Mouse (Mus musculus): ENCODE measurements at regions not wholly inside any gene's neighbourhood (a gene's known extent, or its start where the extent isn't known, plus 50 kb on each side); places are given as distances from the start of the nearest gene placed in this dataset.

GRCm38 (mm10) chr4:94235650-94236206 lies 320.6 kb upstream of the Gm10306 start:
- no peak for ATAC-seq (ENCODE audit: low FRiP score)
- no peaks in the 10 kb centered on the region for H3K27me3 ChIP-seq
- H3K27ac ChIP-seq = no peak overlapping the region
- WGBS = 94% methylated on average over 2 of the region's 2 CpGs
- no peaks in the 10 kb centered on the region for H3K4me1 ChIP-seq
- H3K4me2 ChIP-seq (replicated peaks) = no peak overlapping the region
- no peaks in the 10 kb centered on the region for H3K36me3 ChIP-seq
- no peak overlapping the region for H3K9ac ChIP-seq
- H3K9me3 ChIP-seq (replicated peaks) = no peaks in the 10 kb centered on the region
- no peak overlapping the region for H3K4me3 ChIP-seq

GRCm38 (mm10) chr4:94256026-94256425 lies 300.3 kb upstream of the Gm10306 start:
- H3K27ac ChIP-seq = no peak overlapping the region
- H3K9me3 ChIP-seq (replicated peaks) = no peaks in the 10 kb centered on the region
- 77% methylated on average over 1 of the region's 1 CpGs for WGBS
- no peaks in the 10 kb centered on the region for H3K36me3 ChIP-seq
- H3K27me3 ChIP-seq = no peaks in the 10 kb centered on the region
- no peak for ATAC-seq (ENCODE audit: low FRiP score)
- H3K4me1 ChIP-seq = no peaks in the 10 kb centered on the region
- H3K4me3 ChIP-seq = no peak overlapping the region
- no peak overlapping the region for H3K9ac ChIP-seq
- H3K4me2 ChIP-seq (replicated peaks) = no peak overlapping the region

DNA sequence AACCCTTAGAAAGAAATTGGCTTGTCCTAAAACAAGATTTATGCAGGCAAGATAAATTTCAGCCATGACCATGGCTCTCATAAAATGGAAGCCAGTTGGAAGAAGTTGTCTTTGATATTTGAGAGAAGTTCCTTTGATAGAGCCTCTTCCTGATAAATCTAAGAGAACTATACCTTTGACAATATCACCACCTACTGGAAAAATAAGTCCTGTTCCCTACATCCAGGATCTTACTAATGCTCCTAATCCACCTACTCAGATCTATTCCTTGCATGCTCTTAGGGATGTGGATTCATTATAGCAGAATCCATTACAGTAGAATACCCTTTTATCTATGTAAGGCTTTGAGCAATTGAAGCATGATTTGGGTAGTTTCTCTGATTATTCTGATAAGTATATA lies 295.2 kb upstream of the Gm10306 start:
- Histone ChIP-seq H3K27me3 (no peaks in the 10 kb centered on the region), H3K9me3 (replicated peaks) (no peaks in the 10 kb centered on the region), H3K36me3 (no peaks in the 10 kb centered on the region), H3K9ac (no peak overlapping the region), H3K4me1 (no peaks in the 10 kb centered on the region), H3K4me2 (replicated peaks) (no peak overlapping the region), H3K4me3 (no peak overlapping the region), H3K27ac (no peak overlapping the region)
- ATAC-seq (ENCODE audit: low FRiP score) = no peak

DNA sequence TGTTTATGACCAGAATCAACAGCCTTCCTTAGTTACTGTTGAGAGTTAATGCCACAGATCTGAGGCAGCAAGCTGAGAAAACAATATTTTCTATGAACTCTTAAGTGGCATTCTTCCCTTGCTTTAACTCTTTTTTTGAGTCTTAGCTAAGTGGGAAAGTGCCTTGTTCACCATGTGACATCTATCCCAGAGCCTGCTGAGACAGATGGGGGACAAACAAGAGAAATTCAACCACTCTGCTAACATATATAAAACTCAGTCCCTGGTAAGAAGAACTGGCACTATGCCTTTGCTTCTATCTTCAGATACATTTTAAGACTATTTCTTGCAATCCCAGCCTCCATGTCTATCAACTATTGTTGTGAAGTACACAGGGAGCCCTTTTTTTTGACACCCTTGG lies 274.6 kb upstream of the Gm10306 start:
- H3K4me3 ChIP-seq = no peak overlapping the region
- H3K4me1 ChIP-seq = no peaks in the 10 kb centered on the region
- no peaks in the 10 kb centered on the region for H3K9me3 ChIP-seq (replicated peaks)
- H3K36me3 ChIP-seq = no peaks in the 10 kb centered on the region
- H3K4me2 ChIP-seq (replicated peaks) = no peak overlapping the region
- ATAC-seq (ENCODE audit: low FRiP score) = no peak
- H3K27me3 ChIP-seq = no peaks in the 10 kb centered on the region
- no peak overlapping the region for H3K27ac ChIP-seq
- no peak overlapping the region for H3K9ac ChIP-seq

DNA sequence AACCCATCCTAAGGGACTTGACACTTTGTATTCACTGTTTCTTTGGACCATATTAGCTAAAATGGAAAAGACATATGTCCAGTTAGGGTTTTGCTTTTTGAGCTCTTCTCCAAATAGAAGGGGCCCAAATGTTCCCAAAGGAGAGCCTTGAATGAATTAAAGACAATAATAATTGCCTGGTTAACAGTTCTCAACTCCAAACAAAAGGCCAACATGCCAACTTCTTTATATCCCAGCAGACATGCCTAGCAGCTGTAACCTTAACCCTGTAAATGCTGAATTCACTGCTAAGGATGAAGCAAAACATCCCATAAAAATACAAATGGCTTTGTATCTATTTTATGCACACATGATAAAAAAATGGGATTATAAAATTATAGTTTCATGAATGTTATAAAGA lies 264.2 kb upstream of the Gm10306 start:
- no peaks in the 10 kb centered on the region for H3K4me1 ChIP-seq
- no peak; the same call in 1 of the 2 replicates for ATAC-seq (ENCODE audit: low FRiP score)
- no peak overlapping the region for H3K9ac ChIP-seq
- H3K4me2 ChIP-seq (replicated peaks) = no peak overlapping the region
- H3K9me3 ChIP-seq (replicated peaks) = no peaks in the 10 kb centered on the region
- no peaks in the 10 kb centered on the region for H3K36me3 ChIP-seq
- H3K4me3 ChIP-seq = no peak overlapping the region
- no peak overlapping the region for H3K27ac ChIP-seq
- H3K27me3 ChIP-seq = no peaks in the 10 kb centered on the region

DNA sequence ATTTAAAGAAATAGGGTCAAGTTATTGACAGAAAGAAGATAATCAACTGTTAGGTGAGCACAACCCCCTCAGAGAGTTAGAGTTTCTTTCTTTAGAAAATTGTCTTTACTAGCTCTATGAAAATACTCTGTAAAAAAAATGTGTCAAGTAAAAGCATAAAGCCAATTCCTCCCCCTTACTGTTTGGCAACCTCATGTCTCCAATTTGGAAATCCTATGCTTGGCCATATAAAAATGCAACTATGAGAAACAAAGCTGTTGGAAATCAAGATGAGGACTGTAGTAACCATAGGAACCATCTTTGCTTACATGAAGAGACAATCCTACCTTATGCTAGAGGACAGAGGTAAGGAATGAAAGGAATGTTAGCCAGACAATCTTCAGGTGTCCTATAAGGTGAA lies 239.0 kb upstream of the Gm10306 start:
- Histone ChIP-seq H3K27ac (no peak overlapping the region), H3K4me3 (no peak overlapping the region), H3K9me3 (replicated peaks) (no peaks in the 10 kb centered on the region), H3K9ac (no peak overlapping the region), H3K36me3 (no peaks in the 10 kb centered on the region), H3K4me1 (no peaks in the 10 kb centered on the region), H3K4me2 (replicated peaks) (no peak overlapping the region), H3K27me3 (no peaks in the 10 kb centered on the region)
- ATAC-seq (ENCODE audit: low FRiP score) = no peak

GRCm38 (mm10) chr4:94326759-94327158 lies 229.6 kb upstream of the Gm10306 start:
- H3K4me2 ChIP-seq (replicated peaks) = no peak overlapping the region
- no peaks in the 10 kb centered on the region for H3K27me3 ChIP-seq
- H3K9me3 ChIP-seq (replicated peaks) = no peaks in the 10 kb centered on the region
- no peaks in the 10 kb centered on the region for H3K4me1 ChIP-seq
- no peak for ATAC-seq (ENCODE audit: low FRiP score)
- no peak overlapping the region for H3K9ac ChIP-seq
- WGBS = 72% methylated on average over 2 of the region's 2 CpGs
- no peak overlapping the region for H3K27ac ChIP-seq
- no peaks in the 10 kb centered on the region for H3K36me3 ChIP-seq
- no peak overlapping the region for H3K4me3 ChIP-seq

GRCm38 (mm10) chr4:94343331-94343730 lies 213.0 kb upstream of the Gm10306 start:
- no peak overlapping the region for H3K4me3 ChIP-seq

GRCm38 (mm10) chr4:94349273-94349672 lies 207.1 kb upstream of the Gm10306 start:
- Histone ChIP-seq H3K9ac (no peak overlapping the region), H3K4me3 (no peak overlapping the region), H3K4me2 (replicated peaks) (no peak overlapping the region), H3K4me1 (no peaks in the 10 kb centered on the region), H3K36me3 (no peaks in the 10 kb centered on the region), H3K27me3 (no peaks in the 10 kb centered on the region), H3K9me3 (replicated peaks) (no peaks in the 10 kb centered on the region), H3K27ac (no peak overlapping the region)
- no peak for ATAC-seq (ENCODE audit: low FRiP score)
- 63% methylated on average over 1 of the region's 1 CpGs for WGBS

More at GRCm38 (mm10) chr4:94343331-94343730, 213.0 kb upstream of the Gm10306 start:
- no peaks in the 10 kb centered on the region for H3K9me3 ChIP-seq (replicated peaks)
- H3K9ac ChIP-seq = no peak overlapping the region
- no peaks in the 10 kb centered on the region for H3K36me3 ChIP-seq
- ATAC-seq (ENCODE audit: low FRiP score) = no peak
- H3K27me3 ChIP-seq = no peaks in the 10 kb centered on the region
- no peaks in the 10 kb centered on the region for H3K4me1 ChIP-seq
- no peak overlapping the region for H3K27ac ChIP-seq
- H3K4me2 ChIP-seq (replicated peaks) = no peak overlapping the region

GRCm38 (mm10) chr4:94356982-94357381 lies 199.4 kb upstream of the Gm10306 start:
- Histone ChIP-seq H3K27ac (no peak overlapping the region), H3K4me1 (0 out of 2 replicates have a peak, but pooled peaks cover 6% of the 10 kb centered on the region), H3K36me3 (no peaks in the 10 kb centered on the region), H3K4me2 (replicated peaks) (no peak overlapping the region), H3K9me3 (replicated peaks) (no peaks in the 10 kb centered on the region), H3K9ac (no peak overlapping the region), H3K4me3 (no peak overlapping the region), H3K27me3 (no peaks in the 10 kb centered on the region)
- WGBS = 77% methylated on average over 1 of the region's 1 CpGs
- no peak for ATAC-seq (ENCODE audit: low FRiP score)

- no peaks in the 10 kb centered on the region for H3K9me3 ChIP-seq (replicated peaks)
- no peak overlapping the region for H3K27ac ChIP-seq
- no peaks in the 10 kb centered on the region for H3K36me3 ChIP-seq
- no peaks in the 10 kb centered on the region for H3K27me3 ChIP-seq
- H3K4me1 ChIP-seq = 0 out of 2 replicates have a peak, but pooled peaks cover 6% of the 10 kb centered on the region
- H3K4me3 ChIP-seq = no peak overlapping the region
- 0 out of 2 replicates have a peak overlapping the region, but pooled peaks have one; percentile 6 for H3K4me2 ChIP-seq (replicated peaks)
- ATAC-seq (ENCODE audit: low FRiP score) = peak; percentile 89
- H3K9ac ChIP-seq = no peak overlapping the region
- 59% methylated on average over 13 of the region's 13 CpGs for WGBS
Observed at GRCm38 (mm10) chr4:94360810-94361527, 195.4 kb upstream of the Gm10306 start.

DNA sequence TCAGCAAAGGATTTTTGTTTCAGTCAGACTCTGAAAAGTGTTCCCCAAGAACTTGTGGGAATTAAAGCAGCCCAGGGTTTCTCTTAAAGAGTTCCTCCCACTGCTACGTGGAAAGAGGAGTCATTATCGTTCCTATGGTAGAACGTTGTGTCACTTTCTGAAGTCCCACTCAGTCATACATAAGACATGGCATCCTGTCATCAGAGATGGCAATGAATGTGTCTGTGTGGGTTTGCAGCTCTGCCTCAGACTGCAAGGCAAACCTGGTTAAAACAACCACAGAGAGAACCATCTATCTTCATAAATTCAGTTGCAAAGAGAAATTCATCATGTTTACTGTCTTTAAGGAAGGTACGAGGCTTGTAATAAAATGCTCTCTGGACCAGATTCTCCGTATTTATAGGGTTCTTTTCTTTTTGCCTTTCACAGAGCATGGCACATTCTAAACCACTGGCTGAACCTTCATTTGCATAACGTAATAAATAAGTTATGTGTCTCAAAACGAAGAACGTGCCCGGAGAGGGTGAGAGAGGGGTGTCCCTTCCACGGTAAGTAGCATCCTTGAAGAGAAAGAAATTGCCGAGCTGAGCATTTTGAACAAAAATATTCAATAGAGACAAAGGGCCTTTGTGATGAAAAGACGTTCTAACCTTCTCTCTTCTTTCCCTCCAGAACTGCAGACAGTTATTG lies 194.7 kb upstream of the Gm10306 start:
- 0 out of 2 replicates have a peak, but pooled peaks cover 6% of the 10 kb centered on the region for H3K4me1 ChIP-seq
- WGBS = 38% methylated on average over 12 of the region's 12 CpGs
- H3K4me2 ChIP-seq (replicated peaks) = 0 out of 2 replicates have a peak overlapping the region, but pooled peaks have one; percentile 7
- peak; percentile 61 for ATAC-seq (ENCODE audit: low FRiP score)
- no peaks in the 10 kb centered on the region for H3K27me3 ChIP-seq
- H3K27ac ChIP-seq = no peak overlapping the region
- no peaks in the 10 kb centered on the region for H3K9me3 ChIP-seq (replicated peaks)
- H3K9ac ChIP-seq = no peak overlapping the region
- H3K36me3 ChIP-seq = no peaks in the 10 kb centered on the region
- no peak overlapping the region for H3K4me3 ChIP-seq

GRCm38 (mm10) chr4:94365375-94365774 lies 191.0 kb upstream of the Gm10306 start:
- 81% methylated on average over 4 of the region's 4 CpGs for WGBS
- Histone ChIP-seq H3K27ac (no peak overlapping the region), H3K4me3 (no peak overlapping the region), H3K4me2 (replicated peaks) (no peak overlapping the region), H3K4me1 (0 out of 2 replicates have a peak, but pooled peaks cover 6% of the 10 kb centered on the region), H3K9ac (no peak overlapping the region), H3K36me3 (no peaks in the 10 kb centered on the region), H3K27me3 (no peaks in the 10 kb centered on the region), H3K9me3 (replicated peaks) (no peaks in the 10 kb centered on the region)
- no peak for ATAC-seq (ENCODE audit: low FRiP score)
